Mouse (Mus musculus): ENCODE data around the gene Ascc2. TPM values are rescaled to one million over a fixed set of nuclear protein-coding genes. Genes with fewer than 3 reads are reported as not detected.

Ascc2 gene
- polyA plus RNA-seq, 1 experiment from 2014 or later: 21.1 TPM

- Histone ChIP-seq H3K9me3 (replicated peaks; ENCODE audit: control insufficient read depth, low read length) (no peaks in the 10 kb centered on the region), H3K4me2 (ENCODE audit: low read depth, low read length) (no peak overlapping the region), H3K36me3 (ENCODE audit: control insufficient read depth, insufficient read depth) (no peaks in the 10 kb centered on the region), H3K4me3 (ENCODE audit: low read length) (no peak overlapping the region), H3K9ac (ENCODE audit: low read length) (no peak overlapping the region), H3K27ac (ENCODE audit: low read length) (no peak overlapping the region), H3K4me1 (ENCODE audit: control insufficient read depth, insufficient read depth, low read length) (peaks cover 7% of the 10 kb centered on the region), H3K27me3 (ENCODE audit: control insufficient read depth, insufficient read depth, low read length) (no peaks in the 10 kb centered on the region)
- WGBS: 70% methylated on average over 4 of the region's 4 CpGs
- ATAC-seq (replicated peaks; ENCODE audit: extremely low read depth, insufficient read depth, low FRiP score): no peak
Observed at GRCm38 (mm10) chr11:4715596-4715995, 78.0 kb downstream of the Ascc2 start.

- no peak overlapping the region for H3K27ac ChIP-seq (ENCODE audit: low read length)
- no peaks in the 10 kb centered on the region for H3K36me3 ChIP-seq (ENCODE audit: control insufficient read depth, insufficient read depth)
- WGBS: 83% methylated on average over 5 of the region's 5 CpGs
- H3K9me3 ChIP-seq (replicated peaks; ENCODE audit: control insufficient read depth, low read length): no peaks in the 10 kb centered on the region
- peaks cover 7% of the 10 kb centered on the region for H3K4me1 ChIP-seq (ENCODE audit: control insufficient read depth, insufficient read depth, low read length)
- no peak overlapping the region for H3K9ac ChIP-seq (ENCODE audit: low read length)
- H3K27me3 ChIP-seq (ENCODE audit: control insufficient read depth, insufficient read depth, low read length): no peaks in the 10 kb centered on the region
- no peak for ATAC-seq (replicated peaks; ENCODE audit: extremely low read depth, insufficient read depth, low FRiP score)
- no peak overlapping the region for H3K4me3 ChIP-seq (ENCODE audit: low read length)
- H3K4me2 ChIP-seq (ENCODE audit: low read depth, low read length): no peak overlapping the region
Observed at GRCm38 (mm10) chr11:4716530-4717236, 79.1 kb downstream of the Ascc2 start.

GRCm38 (mm10) chr11:4718548-4718947 lies 81.0 kb downstream of the Ascc2 start:
- H3K9me3 ChIP-seq (replicated peaks; ENCODE audit: control insufficient read depth, low read length): no peaks in the 10 kb centered on the region
- H3K36me3 ChIP-seq (ENCODE audit: control insufficient read depth, insufficient read depth): peaks cover 3% of the 10 kb centered on the region; the same call in 1 of the 2 replicates
- H3K27ac ChIP-seq (ENCODE audit: low read length): peak overlapping the region; percentile 13; the same call in 1 of the 2 replicates
- no peak overlapping the region for H3K4me3 ChIP-seq (ENCODE audit: low read length)
- no peak for ATAC-seq (replicated peaks; ENCODE audit: extremely low read depth, insufficient read depth, low FRiP score)
- H3K9ac ChIP-seq (ENCODE audit: low read length): no peak overlapping the region
- no peaks in the 10 kb centered on the region for H3K27me3 ChIP-seq (ENCODE audit: control insufficient read depth, insufficient read depth, low read length)
- 38% methylated on average over 5 of the region's 5 CpGs for WGBS
- H3K4me2 ChIP-seq (ENCODE audit: low read depth, low read length): no peak overlapping the region
- H3K4me1 ChIP-seq (ENCODE audit: control insufficient read depth, insufficient read depth, low read length): peaks cover 7% of the 10 kb centered on the region

- peaks cover 5% of the 10 kb centered on the region for H3K36me3 ChIP-seq (ENCODE audit: control insufficient read depth, insufficient read depth)
- 88% methylated on average over 9 of the region's 9 CpGs for WGBS
Observed at GRCm38 (mm10) chr11:4719961-4720360, 82.4 kb downstream of the Ascc2 start.

GRCm38 (mm10) chr11:4720393-4720792 lies 82.8 kb downstream of the Ascc2 start:
- no peaks in the 10 kb centered on the region for H3K27me3 ChIP-seq (ENCODE audit: control insufficient read depth, insufficient read depth, low read length)
- peaks cover 7% of the 10 kb centered on the region for H3K4me1 ChIP-seq (ENCODE audit: control insufficient read depth, insufficient read depth, low read length)
- H3K4me3 ChIP-seq (ENCODE audit: low read length): no peak overlapping the region
- H3K4me2 ChIP-seq (ENCODE audit: low read depth, low read length): no peak overlapping the region
- ATAC-seq (replicated peaks; ENCODE audit: extremely low read depth, insufficient read depth, low FRiP score): no peak
- 74% methylated on average over 11 of the region's 11 CpGs for WGBS
- H3K36me3 ChIP-seq (ENCODE audit: control insufficient read depth, insufficient read depth): peaks cover 5% of the 10 kb centered on the region
- no peak overlapping the region for H3K27ac ChIP-seq (ENCODE audit: low read length)
- H3K9ac ChIP-seq (ENCODE audit: low read length): no peak overlapping the region
- no peaks in the 10 kb centered on the region for H3K9me3 ChIP-seq (replicated peaks; ENCODE audit: control insufficient read depth, low read length)

More at GRCm38 (mm10) chr11:4719961-4720360, 82.4 kb downstream of the Ascc2 start:
- Histone ChIP-seq H3K4me1 (ENCODE audit: control insufficient read depth, insufficient read depth, low read length) (peaks cover 7% of the 10 kb centered on the region), H3K9ac (ENCODE audit: low read length) (no peak overlapping the region), H3K4me3 (ENCODE audit: low read length) (no peak overlapping the region), H3K4me2 (ENCODE audit: low read depth, low read length) (no peak overlapping the region), H3K9me3 (replicated peaks; ENCODE audit: control insufficient read depth, low read length) (no peaks in the 10 kb centered on the region), H3K27me3 (ENCODE audit: control insufficient read depth, insufficient read depth, low read length) (no peaks in the 10 kb centered on the region), H3K27ac (ENCODE audit: low read length) (no peak overlapping the region)
- ATAC-seq (replicated peaks; ENCODE audit: extremely low read depth, insufficient read depth, low FRiP score): no peak

GRCm38 (mm10) chr11:4720900-4721580 lies 83.5 kb downstream of the Ascc2 start:
- peaks cover 7% of the 10 kb centered on the region for H3K4me1 ChIP-seq (ENCODE audit: control insufficient read depth, insufficient read depth, low read length)
- H3K9ac ChIP-seq (ENCODE audit: low read length): no peak overlapping the region
- peaks cover 5% of the 10 kb centered on the region for H3K36me3 ChIP-seq (ENCODE audit: control insufficient read depth, insufficient read depth)
- no peaks in the 10 kb centered on the region for H3K27me3 ChIP-seq (ENCODE audit: control insufficient read depth, insufficient read depth, low read length)
- H3K4me2 ChIP-seq (ENCODE audit: low read depth, low read length): no peak overlapping the region
- no peak overlapping the region for H3K4me3 ChIP-seq (ENCODE audit: low read length)
- 52% methylated on average over 7 of the region's 7 CpGs for WGBS
- H3K9me3 ChIP-seq (replicated peaks; ENCODE audit: control insufficient read depth, low read length): no peaks in the 10 kb centered on the region
- no peak for ATAC-seq (replicated peaks; ENCODE audit: extremely low read depth, insufficient read depth, low FRiP score)
- H3K27ac ChIP-seq (ENCODE audit: low read length): no peak overlapping the region

GRCm38 (mm10) chr11:4721728-4722127 lies 84.2 kb downstream of the Ascc2 start:
- ATAC-seq (replicated peaks; ENCODE audit: extremely low read depth, insufficient read depth, low FRiP score): no peak
- Histone ChIP-seq H3K27me3 (ENCODE audit: control insufficient read depth, insufficient read depth, low read length) (no peaks in the 10 kb centered on the region), H3K9ac (ENCODE audit: low read length) (no peak overlapping the region), H3K4me2 (ENCODE audit: low read depth, low read length) (no peak overlapping the region), H3K9me3 (replicated peaks; ENCODE audit: control insufficient read depth, low read length) (no peaks in the 10 kb centered on the region), H3K4me3 (ENCODE audit: low read length) (no peak overlapping the region), H3K36me3 (ENCODE audit: control insufficient read depth, insufficient read depth) (peaks cover 5% of the 10 kb centered on the region), H3K27ac (ENCODE audit: low read length) (no peak overlapping the region), H3K4me1 (ENCODE audit: control insufficient read depth, insufficient read depth, low read length) (peaks cover 7% of the 10 kb centered on the region)
- 82% methylated on average over 8 of the region's 8 CpGs for WGBS

GRCm38 (mm10) chr11:4729603-4730002 lies 92.1 kb downstream of the Ascc2 start:
- H3K9ac ChIP-seq (ENCODE audit: low read length): no peak overlapping the region
- 16% methylated on average over 12 of the region's 12 CpGs for WGBS

GRCm38 (mm10) chr11:4730096-4730495 lies 92.5 kb downstream of the Ascc2 start:
- H3K9me3 ChIP-seq (replicated peaks; ENCODE audit: control insufficient read depth, low read length): no peaks in the 10 kb centered on the region
- no peak for ATAC-seq (replicated peaks; ENCODE audit: extremely low read depth, insufficient read depth, low FRiP score)
- no peaks in the 10 kb centered on the region for H3K36me3 ChIP-seq (ENCODE audit: control insufficient read depth, insufficient read depth)
- no peak overlapping the region for H3K9ac ChIP-seq (ENCODE audit: low read length)
- no peak overlapping the region for H3K27ac ChIP-seq (ENCODE audit: low read length)
- H3K4me3 ChIP-seq (ENCODE audit: low read length): no peak overlapping the region
- H3K4me2 ChIP-seq (ENCODE audit: low read depth, low read length): no peak overlapping the region
- 75% methylated on average over 6 of the region's 6 CpGs for WGBS
- peaks cover 6% of the 10 kb centered on the region for H3K4me1 ChIP-seq (ENCODE audit: control insufficient read depth, insufficient read depth, low read length)
- H3K27me3 ChIP-seq (ENCODE audit: control insufficient read depth, insufficient read depth, low read length): no peaks in the 10 kb centered on the region

More at GRCm38 (mm10) chr11:4729603-4730002, 92.1 kb downstream of the Ascc2 start:
- H3K4me1 ChIP-seq (ENCODE audit: control insufficient read depth, insufficient read depth, low read length): peaks cover 6% of the 10 kb centered on the region
- H3K27me3 ChIP-seq (ENCODE audit: control insufficient read depth, insufficient read depth, low read length): no peaks in the 10 kb centered on the region
- no peak overlapping the region for H3K4me2 ChIP-seq (ENCODE audit: low read depth, low read length)
- 0 out of 2 replicates have a peak, but pooled peaks cover 2% of the 10 kb centered on the region for H3K36me3 ChIP-seq (ENCODE audit: control insufficient read depth, insufficient read depth)
- ATAC-seq (replicated peaks; ENCODE audit: extremely low read depth, insufficient read depth, low FRiP score): peak; percentile 39
- H3K9me3 ChIP-seq (replicated peaks; ENCODE audit: control insufficient read depth, low read length): no peaks in the 10 kb centered on the region
- no peak overlapping the region for H3K4me3 ChIP-seq (ENCODE audit: low read length)
- no peak overlapping the region for H3K27ac ChIP-seq (ENCODE audit: low read length)

Measured in heart, embryonic 16.5 days (tissue).